Mouse (Mus musculus): ENCODE data around the gene Ppm1b.

Ppm1b gene

GRCm38 (mm10) chr17:84958986-84959664, 2.6 kb downstream of the Ppm1b start:
- no peak for DNase-seq

GRCm38 (mm10) chr17:84959665-84960020, 3.1 kb downstream of the Ppm1b start:
- DNase-seq = no peak

- DNase-seq = no peak
Observed at GRCm38 (mm10) chr17:84960136-84960535, 3.6 kb downstream of the Ppm1b start.

GRCm38 (mm10) chr17:84962046-84962445, 5.5 kb downstream of the Ppm1b start:
- DNase-seq = no peak

GRCm38 (mm10) chr17:84963651-84964050, 7.1 kb downstream of the Ppm1b start:
- DNase-seq = no peak

- DNase-seq = no peak
Observed at GRCm38 (mm10) chr17:84966231-84966630, 9.7 kb downstream of the Ppm1b start.

GRCm38 (mm10) chr17:84967045-84967444, 10.5 kb downstream of the Ppm1b start:
- no peak for DNase-seq

GRCm38 (mm10) chr17:84969916-84970315, 13.4 kb downstream of the Ppm1b start:
- no peak for DNase-seq

- no peak for DNase-seq
Observed at GRCm38 (mm10) chr17:84981721-84982120, 25.2 kb downstream of the Ppm1b start.

- no peak for DNase-seq
Observed at GRCm38 (mm10) chr17:84982735-84983134, 26.2 kb downstream of the Ppm1b start.

GRCm38 (mm10) chr17:84986368-84986767, 29.8 kb downstream of the Ppm1b start:
- DNase-seq = peak; percentile 28

GRCm38 (mm10) chr17:84987834-84988410, 31.4 kb downstream of the Ppm1b start:
- no peak for DNase-seq

GRCm38 (mm10) chr17:84988514-84988913, 32.0 kb downstream of the Ppm1b start:
- no peak for DNase-seq

- no peak for DNase-seq
Observed at GRCm38 (mm10) chr17:84995844-84996243, 39.3 kb downstream of the Ppm1b start.

GRCm38 (mm10) chr17:84997639-84998038, 41.1 kb downstream of the Ppm1b start:
- no peak for DNase-seq

- DNase-seq = no peak
Observed at GRCm38 (mm10) chr17:84999636-85000035, 43.1 kb downstream of the Ppm1b start.

- no peak for DNase-seq
Observed at GRCm38 (mm10) chr17:85013485-85013884, 56.9 kb downstream of the Ppm1b start.

- no peak for DNase-seq
Observed at GRCm38 (mm10) chr17:85014632-85015031, 58.1 kb downstream of the Ppm1b start.

- DNase-seq = no peak
Observed at GRCm38 (mm10) chr17:85018344-85018743, 61.8 kb downstream of the Ppm1b start.

- no peak for DNase-seq
Observed at GRCm38 (mm10) chr17:85018794-85019193, 62.3 kb downstream of the Ppm1b start.

- no peak for DNase-seq
Observed at GRCm38 (mm10) chr17:85020343-85020742, 63.8 kb downstream of the Ppm1b start.

GRCm38 (mm10) chr17:85023247-85024167, 67.0 kb downstream of the Ppm1b start:
- DNase-seq = peak; percentile 86

GRCm38 (mm10) chr17:85024237-85024636, 67.7 kb downstream of the Ppm1b start:
- no peak for DNase-seq

- DNase-seq = no peak
Observed at GRCm38 (mm10) chr17:85025151-85025550, 68.6 kb downstream of the Ppm1b start.

Measured in embryo, embryonic 11 days (tissue).